Mouse (Mus musculus): ENCODE results near the gene Ptprm.

The Ptprm gene

GRCm38 (mm10) chr17:66761326-66762296 is 592.6 kb downstream of the Ptprm start:
- DNase-seq, result no peak

- no peak for DNase-seq
Measured at GRCm38 (mm10) chr17:66757025-66757511, 597.2 kb downstream of the Ptprm start.

- no peak for DNase-seq
Measured at GRCm38 (mm10) chr17:66756500-66756899, 597.8 kb downstream of the Ptprm start.

GRCm38 (mm10) chr17:66755191-66755654 is 599.0 kb downstream of the Ptprm start:
- DNase-seq, result peak; percentile 35

- no peak for DNase-seq
Measured at GRCm38 (mm10) chr17:66754208-66754865, 599.9 kb downstream of the Ptprm start.

- peak; percentile 47 for DNase-seq
Measured at GRCm38 (mm10) chr17:66751746-66752145, 602.5 kb downstream of the Ptprm start.

GRCm38 (mm10) chr17:66750481-66751206 is 603.6 kb downstream of the Ptprm start:
- DNase-seq, result no peak

GRCm38 (mm10) chr17:66749976-66750375 is 604.3 kb downstream of the Ptprm start:
- DNase-seq, result no peak

- no peak for DNase-seq
Measured at GRCm38 (mm10) chr17:66746506-66746905, 607.8 kb downstream of the Ptprm start.

GRCm38 (mm10) chr17:66743321-66743720 is 610.9 kb downstream of the Ptprm start:
- DNase-seq, result no peak

- DNase-seq, result no peak
Measured at GRCm38 (mm10) chr17:66738779-66739345, 615.4 kb downstream of the Ptprm start.

- DNase-seq, result no peak
Measured at GRCm38 (mm10) chr17:66738331-66738730, 615.9 kb downstream of the Ptprm start.

- no peak for DNase-seq
Measured at GRCm38 (mm10) chr17:66736450-66736849, 617.8 kb downstream of the Ptprm start.

- no peak for DNase-seq
Measured at GRCm38 (mm10) chr17:66733541-66733940, 620.7 kb downstream of the Ptprm start.

GRCm38 (mm10) chr17:66729979-66730378 is 624.3 kb downstream of the Ptprm start:
- DNase-seq, result no peak

GRCm38 (mm10) chr17:66720992-66721351 is 633.3 kb downstream of the Ptprm start:
- no peak for DNase-seq

- DNase-seq, result no peak
Measured at GRCm38 (mm10) chr17:66720200-66720991, 633.9 kb downstream of the Ptprm start.

GRCm38 (mm10) chr17:66712456-66713205 is 641.6 kb downstream of the Ptprm start:
- DNase-seq, result no peak

- no peak for DNase-seq
Measured at GRCm38 (mm10) chr17:66711221-66712016, 642.8 kb downstream of the Ptprm start.

GRCm38 (mm10) chr17:66710568-66710967 is 643.7 kb downstream of the Ptprm start:
- no peak for DNase-seq

All from right cerebral cortex, adult 18-20 months (tissue).